Mouse (Mus musculus): ENCODE results near the gene Mdfic.
"Not testable (repeated sequence)": the region's sequence is repeated elsewhere in the genome, so short reads cannot be mapped to it uniquely, and the experiment has no call there.

The Mdfic gene

DNA sequence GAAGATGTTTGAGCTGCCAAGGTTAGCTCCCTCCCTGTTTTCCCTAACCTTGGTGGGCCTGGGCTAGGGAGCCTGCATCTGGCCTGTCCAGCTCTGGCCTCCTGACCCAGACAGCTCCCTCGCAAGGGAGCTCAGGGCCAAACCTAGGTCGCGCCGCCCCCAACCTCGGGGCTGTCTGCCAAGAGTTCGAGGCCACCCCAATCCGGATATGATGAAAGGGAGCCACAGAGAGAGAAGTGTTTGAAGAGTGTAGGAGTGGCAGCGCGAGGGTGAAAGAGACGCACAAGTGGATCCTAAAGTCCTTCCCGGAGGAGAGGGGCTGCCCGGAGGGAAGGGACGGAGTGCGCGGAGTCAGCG lies at the start of gene Mdfic:
TSS of gene Mdfic (plus strand) at position 201 of the 357 bp plus-strand sequence.
- peak; percentile 60 for DNase-seq

GRCm38 (mm10) chr6:15671364-15671763 lies 49.1 kb upstream of the Mdfic start:
- DNase-seq, result no peak

- no peak for DNase-seq
These were observed 10.4 kb upstream of the Mdfic start for GRCm38 (mm10) chr6:15710080-15710479.

DNA sequence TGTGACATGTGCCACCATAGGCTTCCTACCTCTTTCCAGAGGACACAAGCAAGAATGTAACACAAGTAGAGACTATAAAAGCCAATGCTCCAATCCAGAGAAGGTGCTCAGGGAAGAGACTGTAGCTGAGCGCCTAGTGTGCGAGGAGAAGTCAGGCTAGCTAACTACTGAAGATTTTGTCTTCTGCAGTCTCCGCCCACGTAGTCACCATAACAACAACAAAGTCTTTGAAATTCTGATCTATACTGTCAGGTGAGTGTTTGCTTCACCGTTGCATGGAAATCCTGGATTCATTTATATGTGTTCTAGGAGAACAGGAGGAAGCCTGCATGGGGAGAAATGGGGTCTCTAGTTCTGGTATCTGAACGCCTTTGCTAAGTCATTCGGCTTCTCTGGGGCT lies 9.8 kb upstream of the Mdfic start:
- no peak for DNase-seq

- DNase-seq, result no peak
These were observed 7.5 kb upstream of the Mdfic start for GRCm38 (mm10) chr6:15712860-15713385.

DNA sequence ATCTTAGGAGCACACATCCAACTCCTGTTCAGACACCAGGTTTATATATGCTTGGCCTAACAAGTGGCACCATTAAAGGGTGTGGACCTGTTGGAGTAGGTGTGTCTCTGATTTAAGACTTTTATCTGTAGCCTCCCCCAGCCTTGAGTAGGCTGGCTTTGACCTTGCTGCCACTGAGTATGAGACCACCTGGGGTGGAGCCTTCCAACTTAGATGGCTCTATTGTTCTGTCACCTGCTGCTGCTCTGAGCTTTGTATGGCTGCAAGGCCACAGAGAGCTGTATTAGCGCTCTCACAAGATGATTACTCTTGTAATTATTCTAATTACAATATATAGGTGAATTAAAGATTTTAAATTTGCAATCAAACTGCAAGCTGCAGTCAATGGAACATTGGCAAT lies 6.4 kb upstream of the Mdfic start:
- DNase-seq, result not testable (repeated sequence)

DNA sequence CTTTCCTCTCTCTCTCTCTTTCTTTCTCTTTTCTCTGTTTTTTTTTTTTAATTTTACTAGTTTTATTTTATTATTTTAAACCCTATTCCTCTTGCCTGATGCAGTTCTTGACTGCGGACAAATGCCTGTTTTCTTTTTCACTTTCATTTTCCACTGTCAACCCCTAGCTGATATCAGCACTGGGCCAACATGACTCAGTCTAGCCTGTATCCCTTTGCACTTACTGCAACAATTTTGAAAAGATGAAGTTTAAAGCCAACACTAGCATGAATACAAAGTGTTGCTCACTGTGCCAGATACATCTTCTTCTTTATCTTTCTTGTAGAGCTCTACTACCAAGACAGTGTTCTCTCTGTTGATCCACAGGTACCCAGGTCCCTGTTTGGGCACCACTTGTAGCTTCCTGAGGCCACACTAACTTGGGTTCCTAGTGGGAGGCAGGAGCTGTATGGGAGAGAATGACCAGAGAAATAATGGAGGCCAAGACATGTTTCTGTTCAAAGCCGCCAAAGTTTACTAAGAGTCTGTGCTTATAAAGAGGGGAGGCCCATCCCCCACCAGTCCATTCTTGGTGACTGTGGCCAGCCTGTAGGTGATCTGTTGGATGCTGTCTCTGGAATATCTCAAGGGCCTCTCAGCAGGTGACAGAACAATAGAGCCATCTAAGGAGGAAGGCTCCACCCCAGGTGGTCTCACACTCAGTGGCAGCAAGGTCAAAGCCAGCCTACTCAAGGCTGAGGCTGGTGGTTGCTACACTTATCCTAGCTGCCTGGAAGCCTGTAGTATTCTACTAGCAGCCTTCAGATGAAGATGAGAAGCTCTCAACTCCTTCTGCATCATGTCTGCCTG lies 5.2 kb upstream of the Mdfic start:
- no peak for DNase-seq

GRCm38 (mm10) chr6:15719919-15720318 lies 542 bp upstream of the Mdfic start:
- peak; percentile 38 for DNase-seq

DNA sequence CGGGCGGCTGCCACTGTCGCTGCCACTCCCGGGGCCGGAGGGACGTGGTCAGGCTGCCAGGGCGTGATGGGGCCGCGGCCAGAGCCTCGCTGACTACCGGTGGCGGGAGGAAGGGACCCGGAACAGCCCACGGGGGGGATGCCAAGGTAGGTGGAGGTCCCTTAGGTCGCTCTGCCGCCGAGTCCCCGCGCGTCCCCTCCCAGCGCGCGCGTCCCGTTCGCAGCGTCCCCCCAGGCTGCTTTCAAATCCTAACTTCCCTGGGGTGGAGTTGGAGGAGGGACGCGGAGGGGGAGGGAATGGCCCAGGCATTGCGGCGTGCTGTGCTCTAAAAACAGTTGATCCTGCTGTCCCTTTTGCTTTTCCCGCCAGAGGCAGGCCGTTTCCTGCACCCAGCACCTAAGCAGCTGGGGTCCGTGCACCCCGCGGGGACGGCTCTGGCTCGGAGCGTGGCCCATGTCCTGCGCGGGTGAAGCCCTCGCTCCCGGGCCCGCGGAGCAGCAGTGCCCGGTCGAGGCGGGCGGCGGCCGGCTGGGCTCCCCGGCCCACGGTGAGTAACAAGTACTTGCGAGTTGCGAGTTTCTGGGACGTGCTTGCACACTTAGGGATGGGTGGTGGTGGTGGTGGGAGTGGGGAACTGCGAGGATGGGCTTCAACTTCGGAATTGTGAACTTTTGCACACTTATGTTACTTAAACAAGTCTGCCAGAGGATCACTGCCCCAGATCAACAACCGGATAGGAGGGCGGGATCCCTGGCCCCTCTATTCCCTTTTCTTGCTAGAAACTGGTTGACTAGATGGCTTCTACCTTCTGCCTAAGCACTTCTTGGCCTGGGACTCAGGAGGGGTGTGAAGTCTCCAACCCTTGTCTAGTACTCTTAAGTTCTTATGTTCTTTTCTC lies 606 bp downstream of the Mdfic start:
- DNase-seq, result peak; percentile 71

- no peak for DNase-seq
These were observed 1.2 kb downstream of the Mdfic start for GRCm38 (mm10) chr6:15721716-15722031.

DNA sequence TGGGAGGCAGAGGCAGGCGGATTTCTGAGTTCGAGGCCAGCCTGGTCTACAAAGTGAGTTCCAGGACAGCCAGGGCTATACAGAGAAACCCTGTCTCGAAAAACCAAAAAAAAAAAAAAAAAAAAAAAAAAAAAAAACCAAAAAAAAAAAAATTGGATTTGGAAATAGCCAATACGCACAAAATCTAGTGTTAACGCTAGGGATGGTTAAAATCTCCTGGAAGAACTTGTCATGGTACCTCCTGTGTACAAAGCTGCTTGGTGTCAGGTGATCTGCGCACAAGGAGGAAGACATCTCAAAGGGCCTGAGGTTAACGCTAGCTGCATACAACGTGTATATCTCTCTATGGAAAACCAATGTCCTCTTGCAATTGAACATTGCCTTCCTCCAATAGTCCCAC lies 2.2 kb downstream of the Mdfic start:
- not testable (repeated sequence) for DNase-seq

DNA sequence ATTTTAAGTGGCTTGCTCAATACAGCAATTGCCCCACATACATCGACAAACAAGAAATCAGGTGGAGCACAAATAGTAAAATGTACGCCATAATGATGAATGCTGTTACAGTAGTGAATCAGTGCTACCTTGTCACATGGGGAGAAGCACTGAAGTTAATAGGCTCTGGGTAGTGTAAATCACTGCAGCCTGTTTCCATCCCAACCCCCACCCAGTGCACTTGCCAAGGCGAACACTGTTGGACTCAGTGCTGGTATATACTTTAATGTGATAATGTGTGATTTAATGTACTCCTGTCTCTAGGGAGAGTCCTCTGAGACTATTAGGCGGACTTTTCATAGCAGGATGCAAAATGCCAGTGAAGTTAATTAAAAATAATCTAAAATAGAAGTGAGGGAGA lies 3.8 kb downstream of the Mdfic start:
- no peak for DNase-seq

DNA sequence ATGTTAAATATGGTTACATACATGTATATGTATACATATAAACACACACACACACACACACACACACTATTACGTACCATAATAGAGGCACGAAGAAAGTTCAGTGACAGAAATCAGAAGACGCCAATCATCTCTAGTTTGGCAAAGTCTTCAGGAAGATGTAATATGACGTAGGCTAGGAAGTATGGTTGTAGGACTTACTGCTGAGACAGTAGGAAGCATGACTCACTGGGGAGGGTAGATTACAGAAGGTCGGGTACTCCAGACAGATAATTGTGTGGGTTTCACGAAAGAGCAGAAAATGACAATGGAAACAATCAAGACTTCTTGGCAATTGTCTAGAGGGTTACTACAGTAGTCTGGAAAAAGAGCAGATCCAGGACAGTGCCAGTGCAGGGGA lies 6.0 kb downstream of the Mdfic start:
- no peak for DNase-seq

- peak; percentile 50 for DNase-seq
These were observed 7.4 kb downstream of the Mdfic start for GRCm38 (mm10) chr6:15727681-15728410.

GRCm38 (mm10) chr6:15728844-15729577 lies 8.6 kb downstream of the Mdfic start:
- no peak for DNase-seq

DNA sequence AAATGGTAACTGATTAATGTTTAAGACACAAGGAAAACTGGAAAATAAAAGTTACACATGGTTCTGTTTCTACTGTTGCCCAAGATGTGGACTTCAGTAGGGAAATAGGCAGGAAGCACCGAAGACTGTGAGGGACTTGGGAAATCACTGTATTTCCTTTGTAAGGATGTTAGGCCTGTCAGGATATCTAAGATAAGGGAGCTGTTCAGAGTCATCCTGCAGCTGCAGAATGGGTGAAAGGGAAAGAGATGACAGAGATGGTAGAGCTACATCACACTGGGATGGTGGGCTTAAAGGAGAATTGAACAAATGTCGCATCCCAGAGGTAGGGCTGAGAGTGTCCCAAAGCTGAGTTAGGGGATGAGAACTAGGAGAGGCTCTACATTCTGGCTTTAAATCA lies 9.8 kb downstream of the Mdfic start:
- peak; percentile 44 for DNase-seq

- DNase-seq, result peak; percentile 91
These were observed 10.2 kb downstream of the Mdfic start for GRCm38 (mm10) chr6:15730666-15731065.

GRCm38 (mm10) chr6:15731452-15731851 lies 11.0 kb downstream of the Mdfic start:
- DNase-seq, result peak; percentile 63

DNA sequence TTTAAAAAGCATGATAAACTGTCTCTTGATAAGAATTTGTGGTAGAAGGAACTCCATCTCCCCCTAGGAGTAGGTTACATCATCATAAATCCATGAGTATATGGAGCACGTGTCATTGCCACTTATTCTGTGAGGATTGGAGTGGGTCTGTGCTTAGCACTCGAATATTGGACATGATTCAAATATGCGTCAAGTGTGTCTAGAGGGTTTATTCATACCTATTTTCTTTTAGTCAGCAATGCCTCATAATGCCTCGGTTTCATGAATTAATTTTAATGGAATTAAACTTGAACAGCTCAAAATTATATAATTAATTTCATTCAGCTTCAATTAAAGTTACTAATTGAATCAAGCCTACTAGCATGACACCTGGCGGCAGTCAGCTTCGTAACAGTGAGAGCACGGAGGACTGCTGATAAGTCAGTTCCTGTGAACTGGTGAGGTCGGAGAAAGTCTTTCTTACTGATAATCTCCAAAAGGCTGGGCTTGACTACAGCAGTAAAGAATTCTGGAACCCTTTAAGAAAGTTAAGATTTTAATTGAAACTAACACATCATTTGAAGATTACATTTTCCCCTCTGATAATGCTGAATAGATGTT lies 17.0 kb downstream of the Mdfic start:
- DNase-seq, result peak; percentile 34

DNA sequence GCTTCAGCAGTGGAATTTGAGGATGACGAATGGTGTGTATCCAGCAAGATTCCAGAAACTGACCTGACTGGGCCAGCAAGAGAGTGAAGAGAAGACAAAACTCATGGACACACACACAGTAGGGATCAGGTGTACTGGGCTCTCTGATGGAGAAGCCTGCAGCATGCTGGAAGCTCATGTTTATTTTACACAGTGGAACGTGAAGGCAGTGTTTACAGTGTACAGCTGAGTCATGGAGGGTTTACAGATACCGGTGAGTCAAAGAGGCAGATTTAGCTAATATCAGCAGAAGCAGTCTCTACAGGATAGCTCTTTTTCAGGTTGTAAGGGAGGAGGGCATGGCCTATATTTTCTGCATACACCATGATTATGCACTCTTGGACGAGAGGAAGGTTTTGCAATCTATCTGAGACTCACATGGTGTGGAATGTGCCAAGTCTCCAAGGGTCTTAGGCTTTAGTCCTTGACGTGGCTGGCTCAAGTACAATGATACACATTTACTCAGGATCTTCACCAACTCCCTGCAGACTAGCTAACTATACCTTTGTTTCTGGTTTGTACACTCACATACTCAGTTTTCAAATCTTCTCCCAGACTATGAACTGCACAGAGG lies 18.0 kb downstream of the Mdfic start:
- no peak for DNase-seq

- DNase-seq, result no peak
These were observed 18.7 kb downstream of the Mdfic start for GRCm38 (mm10) chr6:15739132-15739531.
